Mouse (Mus musculus) embryonic facial prominence, embryonic 13.5 days (tissue): ENCODE measurements at regions not wholly inside any gene's neighbourhood (a gene's known extent, or its start where the extent isn't known, plus 50 kb on each side); places are given as distances from the start of the nearest gene placed in this dataset.
"Not testable (repeated sequence)": the region's sequence is repeated elsewhere in the genome, so short reads cannot be mapped to it uniquely, and the experiment has no call there.

Source experiments
- ATAC-seq: fragments of 200-750 bp; cut with Nextera tagmentation; 2 replicates; pipeline ENCODE4 v1.8.0; 2017; ENCODE audit warnings: low read depth; ENCODE audit not compliant: insufficient number of reproducible peaks, insufficient read depth, low FRiP score, low TSS enrichment
- H3K27ac ChIP-seq: fragments of 300-500 bp; sonication (generic); 2 replicates; pipeline ENCODE4 v1.5.1; 2015; ENCODE audit warnings: moderate library complexity, mild to moderate bottlenecking, inconsistent platforms
- H3K27me3 ChIP-seq: fragments of 300-500 bp; sonication (generic); 2 replicates; pipeline ENCODE4 v1.6.1; 2015; ENCODE audit warnings: mild to moderate bottlenecking, inconsistent platforms
- H3K36me3 ChIP-seq: fragments of 300-500 bp; sonication (generic); 2 replicates; pipeline ENCODE4 v1.6.1; 2015; ENCODE audit warnings: mild to moderate bottlenecking, inconsistent platforms
- H3K4me1 ChIP-seq: fragments of 300-500 bp; sonication (generic); 2 replicates; pipeline ENCODE4 v1.6.1; 2015; ENCODE audit warnings: inconsistent platforms
- H3K4me2 ChIP-seq: fragments of 300-500 bp; sonication (generic); 2 replicates; pipeline ENCODE4 v1.6.1; 2015; ENCODE audit warnings: moderate library complexity, mild to moderate bottlenecking, inconsistent platforms
- H3K4me3 ChIP-seq: fragments of 300-500 bp; sonication (generic); 2 replicates; pipeline ENCODE4 v1.5.1; 2015; ENCODE audit warnings: mild to moderate bottlenecking, inconsistent platforms
- H3K9ac ChIP-seq: fragments of 300-500 bp; sonication (generic); 2 replicates; pipeline ENCODE4 v1.6.1; 2015; ENCODE audit warnings: mild to moderate bottlenecking, inconsistent platforms
- H3K9me3 ChIP-seq: fragments of 300-500 bp; sonication (generic); 2 replicates; pipeline ENCODE4 v1.6.1; 2016; ENCODE audit warnings: inconsistent platforms
- WGBS: fragments of 180-500 bp; shearing (Covaris S2); methylation state at CpG from one replicate; pipeline ENCODE4 v1.1.7; 2015; ENCODE audit warnings: mixed read lengths; 5-methylcytosine and 5-hydroxymethylcytosine counted together

DNA sequence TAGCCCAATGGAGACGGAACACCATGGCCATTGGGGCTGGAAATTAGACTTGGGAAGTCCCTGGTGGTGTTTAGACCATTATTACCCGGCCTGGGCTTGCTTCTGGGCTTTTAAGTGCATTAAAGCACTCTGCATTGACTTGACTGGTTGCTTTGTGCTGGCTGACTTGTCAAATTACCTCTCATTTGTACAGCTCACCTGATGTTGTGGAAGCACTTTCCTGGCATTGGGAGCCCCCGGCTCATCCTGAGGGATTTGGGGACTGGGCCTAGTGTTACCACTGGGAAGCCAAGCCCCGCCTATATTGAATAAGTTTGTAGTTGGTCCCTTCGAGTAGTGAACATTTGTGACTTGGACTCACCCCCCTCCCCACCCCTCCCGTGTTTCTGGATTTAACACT lies 75.5 kb upstream of the Sh3gl3 start:
- no peak for ATAC-seq
- Histone ChIP-seq H3K36me3 (no peaks in the 10 kb centered on the region), H3K9me3 (no peaks in the 10 kb centered on the region), H3K4me1 (no peaks in the 10 kb centered on the region), H3K9ac (no peak overlapping the region), H3K27ac (no peak overlapping the region), H3K4me2 (no peak overlapping the region), H3K4me3 (no peak overlapping the region), H3K27me3 (no peaks in the 10 kb centered on the region)
- WGBS = 73% methylated on average over 6 of the region's 6 CpGs

- H3K9me3 ChIP-seq = no peaks in the 10 kb centered on the region
- H3K9ac ChIP-seq = no peak overlapping the region
- no peak overlapping the region for H3K4me3 ChIP-seq
- H3K36me3 ChIP-seq = no peaks in the 10 kb centered on the region
- no peak overlapping the region for H3K27ac ChIP-seq
- no peaks in the 10 kb centered on the region for H3K4me1 ChIP-seq
- WGBS = 90% methylated on average over 2 of the region's 2 CpGs
- no peak overlapping the region for H3K4me2 ChIP-seq
- H3K27me3 ChIP-seq = no peaks in the 10 kb centered on the region
- no peak for ATAC-seq
Measured at GRCm38 (mm10) chr7:82101314-82101713, 72.3 kb upstream of the Sh3gl3 start.

DNA sequence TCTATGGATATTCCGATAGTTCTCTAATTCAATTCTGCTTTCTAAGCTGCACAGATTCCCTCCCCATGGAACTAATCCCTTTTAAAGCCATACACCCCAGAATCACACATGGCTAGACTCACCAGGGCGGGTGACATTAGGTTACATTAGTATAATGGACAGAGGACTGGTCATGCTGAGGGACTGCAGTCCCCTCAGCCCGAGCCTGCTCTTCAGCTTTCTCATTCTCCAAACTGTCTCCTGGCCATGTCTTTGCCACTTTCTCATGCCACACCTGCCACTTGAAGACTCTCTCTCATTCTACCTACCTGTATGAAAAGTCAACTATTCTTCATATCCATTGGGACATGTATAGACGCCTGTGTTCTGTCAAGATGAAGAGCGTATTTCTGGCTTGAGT lies 68.0 kb upstream of the Sh3gl3 start:
- no peak overlapping the region for H3K4me2 ChIP-seq
- no peaks in the 10 kb centered on the region for H3K36me3 ChIP-seq
- H3K4me1 ChIP-seq = peaks cover 17% of the 10 kb centered on the region
- H3K4me3 ChIP-seq = no peak overlapping the region
- WGBS = 85% methylated on average over 5 of the region's 5 CpGs
- H3K27me3 ChIP-seq = no peaks in the 10 kb centered on the region
- ATAC-seq = no peak
- no peak overlapping the region for H3K27ac ChIP-seq
- H3K9me3 ChIP-seq = no peaks in the 10 kb centered on the region
- H3K9ac ChIP-seq = no peak overlapping the region

GRCm38 (mm10) chr7:82109141-82109540 lies 64.5 kb upstream of the Sh3gl3 start:
- not testable (repeated sequence) for H3K9ac ChIP-seq, H3K4me3 ChIP-seq, ATAC-seq, H3K9me3 ChIP-seq, H3K36me3 ChIP-seq, H3K27me3 ChIP-seq
- peaks cover 30% of the 10 kb centered on the region for H3K4me1 ChIP-seq
- H3K4me2 ChIP-seq = peak overlapping the region; percentile 27
- H3K27ac ChIP-seq = 0 out of 2 replicates have a peak overlapping the region, but pooled peaks have one; percentile 22

GRCm38 (mm10) chr7:82109550-82109949 lies 64.1 kb upstream of the Sh3gl3 start:
- Histone ChIP-seq H3K4me2 (peak overlapping the region; percentile 27), H3K27ac (0 out of 2 replicates have a peak overlapping the region, but pooled peaks have one; percentile 22), H3K27me3 (no peaks in the 10 kb centered on the region; the same call in 1 of the 2 replicates), H3K4me1 (peaks cover 31% of the 10 kb centered on the region), H3K9ac (no peak overlapping the region), H3K4me3 (no peak overlapping the region), H3K9me3 (no peaks in the 10 kb centered on the region), H3K36me3 (no peaks in the 10 kb centered on the region)
- WGBS = 14% methylated on average over 5 of the region's 5 CpGs
- ATAC-seq = peak; percentile 81

- ATAC-seq = peak; percentile 69; the same call in 1 of the 2 replicates
- Histone ChIP-seq H3K4me1 (peaks cover 35% of the 10 kb centered on the region), H3K27ac (peak overlapping the region; percentile 55; the same call in 1 of the 2 replicates), H3K9me3 (no peaks in the 10 kb centered on the region), H3K9ac (no peak overlapping the region), H3K4me3 (no peak overlapping the region), H3K4me2 (peak overlapping the region; percentile 27), H3K36me3 (no peaks in the 10 kb centered on the region), H3K27me3 (no peaks in the 10 kb centered on the region; the same call in 1 of the 2 replicates)
- 22% methylated on average over 8 of the region's 8 CpGs for WGBS
Measured at GRCm38 (mm10) chr7:82109977-82110376, 63.7 kb upstream of the Sh3gl3 start.

GRCm38 (mm10) chr7:82112046-82112445 lies 61.6 kb upstream of the Sh3gl3 start:
- Histone ChIP-seq H3K9ac (no peak overlapping the region), H3K4me2 (no peak overlapping the region), H3K27me3 (no peaks in the 10 kb centered on the region; the same call in 1 of the 2 replicates), H3K9me3 (no peaks in the 10 kb centered on the region), H3K36me3 (no peaks in the 10 kb centered on the region), H3K4me1 (peaks cover 40% of the 10 kb centered on the region), H3K4me3 (no peak overlapping the region), H3K27ac (no peak overlapping the region)
- ATAC-seq = no peak
- WGBS = 45% methylated on average over 6 of the region's 6 CpGs

DNA sequence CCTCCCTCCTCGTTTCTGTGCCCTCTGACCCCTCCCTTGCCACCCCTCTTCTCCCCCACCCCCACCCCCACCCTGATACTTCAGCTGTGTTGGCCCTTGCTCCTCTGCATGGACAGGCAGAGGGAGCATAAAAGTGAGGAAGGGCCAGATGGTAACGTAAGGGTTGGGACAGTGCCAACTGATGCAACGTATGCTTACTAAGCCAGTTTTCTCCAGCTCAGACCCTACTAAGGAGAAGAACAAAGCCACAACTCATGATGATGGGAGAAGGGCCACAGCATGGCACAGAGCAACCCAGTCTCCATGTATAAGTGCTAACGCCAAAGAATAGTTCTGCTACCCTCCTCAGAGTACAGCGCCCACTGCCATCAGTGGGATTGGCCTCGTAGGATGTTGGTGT lies 58.0 kb upstream of the Sh3gl3 start:
- H3K27ac ChIP-seq = no peak overlapping the region

GRCm38 (mm10) chr7:82119266-82119665 lies 54.4 kb upstream of the Sh3gl3 start:
- H3K9ac ChIP-seq = no peak overlapping the region
- 0 out of 2 replicates have a peak, but pooled peaks have one; percentile 20 for ATAC-seq
- no peak overlapping the region for H3K4me3 ChIP-seq
- WGBS = 8% methylated on average over 2 of the region's 2 CpGs
- H3K9me3 ChIP-seq = no peaks in the 10 kb centered on the region
- H3K4me2 ChIP-seq = no peak overlapping the region
- H3K4me1 ChIP-seq = peaks cover 13% of the 10 kb centered on the region; the same call in 1 of the 2 replicates
- H3K27ac ChIP-seq = no peak overlapping the region
- H3K36me3 ChIP-seq = no peaks in the 10 kb centered on the region
- peaks cover 6% of the 10 kb centered on the region; the same call in 1 of the 2 replicates for H3K27me3 ChIP-seq

More for the DNA sequence above, 58.0 kb upstream of the Sh3gl3 start:
- ATAC-seq = no peak
- Histone ChIP-seq H3K4me2 (no peak overlapping the region), H3K9me3 (no peaks in the 10 kb centered on the region), H3K4me1 (peaks cover 25% of the 10 kb centered on the region), H3K36me3 (no peaks in the 10 kb centered on the region), H3K4me3 (no peak overlapping the region), H3K9ac (no peak overlapping the region), H3K27me3 (peaks cover 6% of the 10 kb centered on the region)
- 87% methylated on average over 6 of the region's 6 CpGs for WGBS

- no peak overlapping the region for H3K27ac ChIP-seq
- no peak overlapping the region for H3K4me3 ChIP-seq
- ATAC-seq = no peak
- no peaks in the 10 kb centered on the region for H3K9me3 ChIP-seq
- H3K4me1 ChIP-seq = peaks cover 9% of the 10 kb centered on the region; the same call in 1 of the 2 replicates
- peaks cover 6% of the 10 kb centered on the region; the same call in 1 of the 2 replicates for H3K27me3 ChIP-seq
- 61% methylated on average over 9 of the region's 9 CpGs for WGBS
- no peak overlapping the region for H3K9ac ChIP-seq
- H3K4me2 ChIP-seq = no peak overlapping the region
- H3K36me3 ChIP-seq = no peaks in the 10 kb centered on the region
Measured at GRCm38 (mm10) chr7:82119866-82120265, 53.8 kb upstream of the Sh3gl3 start.

DNA sequence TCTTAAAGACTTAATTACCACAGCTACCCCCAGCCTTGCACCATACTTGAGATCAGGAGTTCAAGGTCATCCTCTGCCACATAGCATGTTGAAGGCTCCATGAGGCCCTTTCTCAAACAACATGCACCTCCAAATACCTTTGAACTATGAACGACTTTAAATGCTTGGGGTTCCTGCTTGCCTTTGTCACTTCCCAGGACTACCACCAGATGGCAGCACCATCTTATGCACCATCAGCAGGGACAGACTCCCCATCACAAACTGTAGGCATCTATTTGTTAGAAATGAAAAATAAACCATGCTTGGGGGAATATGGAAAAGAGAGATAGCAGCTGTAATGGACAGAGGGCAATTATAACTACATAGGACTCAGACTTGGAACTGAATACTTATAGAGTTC lies 51.9 kb upstream of the Sh3gl3 start:
- no peak overlapping the region for H3K4me2 ChIP-seq
- WGBS = 0% methylated on average over 1 of the region's 1 CpGs
- 0 out of 2 replicates have a peak, but pooled peaks cover 2% of the 10 kb centered on the region for H3K4me1 ChIP-seq
- no peak overlapping the region for H3K9ac ChIP-seq
- no peak for ATAC-seq
- H3K9me3 ChIP-seq = no peaks in the 10 kb centered on the region
- no peak overlapping the region for H3K27ac ChIP-seq
- no peak overlapping the region for H3K4me3 ChIP-seq
- H3K36me3 ChIP-seq = no peaks in the 10 kb centered on the region
- H3K27me3 ChIP-seq = peaks cover 6% of the 10 kb centered on the region; the same call in 1 of the 2 replicates
